Mouse (Mus musculus) ES-E14 (cell line): ENCODE data around the gene Vps33b.

Experiments
- CHD2 ChIP-seq: IDR thresholded peaks from 2 replicates; pipeline ENCODE4 v1.6.1; 2014; ENCODE audit warnings: mild to moderate bottlenecking, low read depth, low read length, inconsistent platforms
- HCFC1 ChIP-seq: IDR thresholded peaks from 2 replicates; pipeline ENCODE4 v1.6.1; 2012; ENCODE audit warnings: low read length, inconsistent platforms, borderline replicate concordance; ENCODE audit not compliant: insufficient read depth
- MAFK ChIP-seq: IDR thresholded peaks from 2 replicates; pipeline ENCODE4 v1.6.1; 2014; ENCODE audit warnings: mild to moderate bottlenecking, low read depth, low read length, inconsistent platforms; ENCODE audit not compliant: insufficient read depth
- ZC3H11A ChIP-seq: IDR thresholded peaks from 2 replicates; pipeline ENCODE4 v1.6.1; 2012; ENCODE audit warnings: low read depth, mild to moderate bottlenecking, inconsistent platforms, low read length, borderline replicate concordance
- ZNF384 ChIP-seq: IDR thresholded peaks from 2 replicates; pipeline ENCODE4 v1.6.1; 2012; ENCODE audit warnings: low read depth, low read length, inconsistent platforms

DNA sequence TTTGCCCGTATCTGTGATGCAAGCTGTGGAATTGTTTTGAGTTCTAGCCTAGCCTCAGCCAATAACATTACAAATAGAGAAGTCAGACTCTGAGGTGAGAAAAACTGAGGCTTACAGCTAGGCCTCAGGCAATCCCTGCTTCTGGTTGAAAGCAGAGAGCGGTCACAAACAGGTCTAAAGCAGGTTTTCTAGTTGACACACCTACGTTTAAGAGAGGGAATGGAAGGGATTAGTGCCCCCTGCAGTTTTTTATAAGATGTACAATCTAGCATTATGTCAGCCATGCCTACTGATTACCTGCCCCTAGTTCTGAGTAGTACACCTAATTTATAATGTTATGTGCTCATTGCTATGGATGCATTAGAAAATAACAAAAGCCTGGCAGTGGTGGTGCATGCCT lies 38.3 kb downstream of the Vps33b start:
- TF ChIP-seq ZC3H11A (no peak), ZNF384 (no peak), CHD2 (no peak), MAFK (no peak), HCFC1 (no peak)
